Mouse (Mus musculus): ENCODE results near the gene Gse1. TPM values are rescaled to one million over a fixed set of nuclear protein-coding genes. Genes with fewer than 3 reads are reported as not detected.

Gene Gse1
- polyA plus RNA-seq, 1 experiment from 2014 or later, result 11.3 TPM

GRCm38 (mm10) chr8:120622161-120622560 is 393.9 kb downstream of the Gse1 start:
- Histone ChIP-seq H3K4me1 (ENCODE audit: control insufficient read depth, insufficient read depth, low read length) (peaks cover 15% of the 10 kb centered on the region), H3K9me3 (ENCODE audit: control insufficient read depth, low read length) (no peaks in the 10 kb centered on the region), H3K9ac (ENCODE audit: low read depth, low read length) (no peak overlapping the region), H3K4me3 (ENCODE audit: low read length) (no peak overlapping the region), H3K27me3 (ENCODE audit: control insufficient read depth, insufficient read depth, low read length) (no peaks in the 10 kb centered on the region), H3K36me3 (ENCODE audit: control insufficient read depth, insufficient read depth, low read length) (no peaks in the 10 kb centered on the region), H3K27ac (ENCODE audit: low read depth, low read length) (no peak overlapping the region), H3K4me2 (replicated peaks; ENCODE audit: low read depth, low read length) (no peak overlapping the region)
- WGBS, result 80% methylated on average over 14 of the region's 14 CpGs
- ATAC-seq (ENCODE audit: low FRiP score, low TSS enrichment), result no peak

DNA sequence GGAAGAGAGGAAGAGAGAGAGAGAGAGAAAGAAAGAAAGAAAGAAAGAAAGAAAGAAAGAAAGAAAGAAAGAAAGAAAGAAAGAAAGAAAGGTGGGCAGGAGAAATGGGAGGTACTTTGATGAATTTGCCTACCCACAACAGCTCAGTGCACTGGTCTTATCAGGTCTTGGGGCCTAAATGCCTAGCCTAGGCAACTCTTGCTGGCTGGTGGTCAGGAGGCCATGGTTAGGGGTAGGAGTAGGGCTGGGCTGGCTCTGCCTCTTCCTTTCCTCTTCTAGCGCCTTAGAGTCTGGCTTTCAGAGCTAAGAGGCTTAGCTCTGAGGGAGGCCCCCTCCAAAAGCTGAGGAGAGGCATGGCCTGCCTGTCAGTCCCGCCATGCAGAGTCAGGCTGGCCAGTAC is 395.4 kb downstream of the Gse1 start:
- H3K27me3 ChIP-seq (ENCODE audit: control insufficient read depth, insufficient read depth, low read length), result no peaks in the 10 kb centered on the region
- H3K4me2 ChIP-seq (replicated peaks; ENCODE audit: low read depth, low read length), result no peak overlapping the region
- H3K9ac ChIP-seq (ENCODE audit: low read depth, low read length), result no peak overlapping the region
- no peaks in the 10 kb centered on the region for H3K36me3 ChIP-seq (ENCODE audit: control insufficient read depth, insufficient read depth, low read length)
- H3K4me1 ChIP-seq (ENCODE audit: control insufficient read depth, insufficient read depth, low read length), result peaks cover 15% of the 10 kb centered on the region
- no peaks in the 10 kb centered on the region for H3K9me3 ChIP-seq (ENCODE audit: control insufficient read depth, low read length)
- H3K27ac ChIP-seq (ENCODE audit: low read depth, low read length), result no peak overlapping the region
- WGBS, result 40% methylated on average over 2 of the region's 2 CpGs
- ATAC-seq (ENCODE audit: low FRiP score, low TSS enrichment), result no peak; the same call in 1 of the 2 replicates
- H3K4me3 ChIP-seq (ENCODE audit: low read length), result no peak overlapping the region

DNA sequence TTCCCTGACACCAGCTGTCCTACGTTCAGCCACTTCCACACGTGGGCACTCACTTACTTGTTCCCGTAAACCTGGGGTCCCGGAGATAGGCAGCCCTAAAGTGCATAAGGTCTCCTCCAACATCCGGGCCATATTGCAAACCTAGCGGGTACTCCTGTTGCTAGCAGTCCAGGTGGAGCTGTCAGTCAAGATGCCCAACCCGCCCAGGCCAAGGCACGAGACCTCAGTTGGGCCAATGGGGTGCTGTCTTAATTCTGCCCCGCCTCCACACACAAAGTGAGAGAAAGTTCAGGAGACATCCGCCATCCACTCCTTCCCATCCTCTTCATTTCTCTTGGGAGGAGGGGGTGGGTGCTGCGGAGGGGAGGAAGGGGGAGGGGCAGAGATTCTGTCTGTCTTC is 398.2 kb downstream of the Gse1 start:
- Histone ChIP-seq H3K4me2 (replicated peaks; ENCODE audit: low read depth, low read length) (no peak overlapping the region), H3K4me3 (ENCODE audit: low read length) (no peak overlapping the region), H3K9me3 (ENCODE audit: control insufficient read depth, low read length) (no peaks in the 10 kb centered on the region), H3K36me3 (ENCODE audit: control insufficient read depth, insufficient read depth, low read length) (no peaks in the 10 kb centered on the region), H3K4me1 (ENCODE audit: control insufficient read depth, insufficient read depth, low read length) (peaks cover 12% of the 10 kb centered on the region), H3K27me3 (ENCODE audit: control insufficient read depth, insufficient read depth, low read length) (no peaks in the 10 kb centered on the region), H3K9ac (ENCODE audit: low read depth, low read length) (no peak overlapping the region), H3K27ac (ENCODE audit: low read depth, low read length) (no peak overlapping the region)
- ATAC-seq (ENCODE audit: low FRiP score, low TSS enrichment), result no peak
- WGBS, result 63% methylated on average over 11 of the region's 11 CpGs

DNA sequence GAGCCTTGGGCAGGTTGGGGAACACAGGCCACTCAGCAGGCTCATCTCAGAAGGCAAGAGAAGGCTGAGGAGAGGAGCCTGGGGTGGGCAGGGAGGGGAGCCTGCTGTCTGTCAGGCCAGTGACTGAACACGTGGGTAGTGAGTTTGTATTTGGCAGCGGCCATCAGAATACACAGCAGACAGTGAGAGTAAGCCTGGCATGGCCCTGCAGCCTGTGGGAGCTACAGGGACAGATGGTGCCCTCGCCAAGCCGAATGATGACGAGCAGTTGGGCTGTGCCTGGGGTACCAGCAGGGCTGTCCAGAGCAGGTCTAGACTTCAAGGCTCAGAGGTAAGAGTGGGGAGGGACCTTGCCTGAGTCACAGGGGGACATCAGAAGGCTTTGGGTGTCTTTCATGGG is 399.0 kb downstream of the Gse1 start:
- no peaks in the 10 kb centered on the region for H3K27me3 ChIP-seq (ENCODE audit: control insufficient read depth, insufficient read depth, low read length)
- no peaks in the 10 kb centered on the region for H3K9me3 ChIP-seq (ENCODE audit: control insufficient read depth, low read length)
- no peaks in the 10 kb centered on the region for H3K36me3 ChIP-seq (ENCODE audit: control insufficient read depth, insufficient read depth, low read length)
- no peak for ATAC-seq (ENCODE audit: low FRiP score, low TSS enrichment)
- WGBS, result 85% methylated on average over 5 of the region's 5 CpGs
- H3K4me3 ChIP-seq (ENCODE audit: low read length), result no peak overlapping the region
- H3K27ac ChIP-seq (ENCODE audit: low read depth, low read length), result no peak overlapping the region
- no peak overlapping the region for H3K4me2 ChIP-seq (replicated peaks; ENCODE audit: low read depth, low read length)
- no peak overlapping the region for H3K9ac ChIP-seq (ENCODE audit: low read depth, low read length)
- H3K4me1 ChIP-seq (ENCODE audit: control insufficient read depth, insufficient read depth, low read length), result peaks cover 12% of the 10 kb centered on the region

DNA sequence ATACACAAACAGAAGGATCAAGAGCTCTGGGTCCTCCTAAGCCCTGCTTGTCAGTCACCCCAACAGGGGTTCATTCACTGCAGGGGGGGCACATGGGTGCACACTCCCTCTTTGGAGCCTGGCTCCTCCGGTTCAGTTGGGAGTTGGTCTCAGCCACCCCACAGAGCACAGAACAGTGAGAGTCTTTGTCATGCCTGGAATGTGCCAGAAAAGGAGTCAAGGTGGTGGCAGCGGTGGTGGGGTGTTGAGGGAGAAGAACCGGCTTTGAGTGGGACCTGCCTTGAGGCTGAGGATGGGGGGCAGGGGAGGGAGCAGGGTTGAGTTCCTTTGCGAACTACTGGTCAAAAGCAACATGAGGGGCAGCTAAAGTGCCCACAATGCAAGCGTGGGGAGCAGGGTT is 401.8 kb downstream of the Gse1 start:
- Histone ChIP-seq H3K27me3 (ENCODE audit: control insufficient read depth, insufficient read depth, low read length) (no peaks in the 10 kb centered on the region; the same call in 1 of the 2 replicates), H3K36me3 (ENCODE audit: control insufficient read depth, insufficient read depth, low read length) (no peaks in the 10 kb centered on the region), H3K27ac (ENCODE audit: low read depth, low read length) (no peak overlapping the region), H3K4me1 (ENCODE audit: control insufficient read depth, insufficient read depth, low read length) (peaks cover 10% of the 10 kb centered on the region), H3K4me2 (replicated peaks; ENCODE audit: low read depth, low read length) (no peak overlapping the region), H3K4me3 (ENCODE audit: low read length) (no peak overlapping the region), H3K9me3 (ENCODE audit: control insufficient read depth, low read length) (no peaks in the 10 kb centered on the region), H3K9ac (ENCODE audit: low read depth, low read length) (no peak overlapping the region)
- ATAC-seq (ENCODE audit: low FRiP score, low TSS enrichment), result no peak
- 59% methylated on average over 5 of the region's 5 CpGs for WGBS

DNA sequence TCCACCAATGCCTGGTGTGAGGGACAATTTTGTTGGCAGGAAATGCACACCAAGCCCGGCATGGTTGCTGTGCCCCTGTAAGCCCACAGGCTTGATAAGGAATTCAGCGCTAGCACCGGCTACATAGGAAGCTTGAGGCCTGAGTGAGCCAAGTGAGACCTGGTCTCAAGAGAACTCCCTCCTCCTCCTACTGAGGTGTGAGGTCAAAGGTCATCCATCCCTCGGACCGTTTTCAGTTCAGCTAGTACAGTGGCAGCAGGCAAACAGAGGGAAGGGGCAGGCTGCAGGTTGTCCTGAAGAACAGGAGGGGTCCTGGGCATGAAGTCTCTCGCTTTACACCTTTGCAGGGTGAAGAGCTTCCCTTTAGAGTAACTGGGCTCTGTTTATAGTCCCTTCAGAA is 402.6 kb downstream of the Gse1 start:
- peaks cover 10% of the 10 kb centered on the region for H3K4me1 ChIP-seq (ENCODE audit: control insufficient read depth, insufficient read depth, low read length)
- no peak overlapping the region for H3K4me3 ChIP-seq (ENCODE audit: low read length)
- no peak overlapping the region for H3K4me2 ChIP-seq (replicated peaks; ENCODE audit: low read depth, low read length)
- H3K9me3 ChIP-seq (ENCODE audit: control insufficient read depth, low read length), result no peaks in the 10 kb centered on the region
- no peak for ATAC-seq (ENCODE audit: low FRiP score, low TSS enrichment)
- no peak overlapping the region for H3K9ac ChIP-seq (ENCODE audit: low read depth, low read length)
- H3K36me3 ChIP-seq (ENCODE audit: control insufficient read depth, insufficient read depth, low read length), result no peaks in the 10 kb centered on the region
- no peaks in the 10 kb centered on the region; the same call in 1 of the 2 replicates for H3K27me3 ChIP-seq (ENCODE audit: control insufficient read depth, insufficient read depth, low read length)
- no peak overlapping the region for H3K27ac ChIP-seq (ENCODE audit: low read depth, low read length)
- WGBS, result 36% methylated on average over 6 of the region's 6 CpGs

Small RNAs within 50 kb of the gene (microRNA-seq; reads per million reads assigned to microRNA genes)
- gene Gm22715 (not detected), gene Mir7687 (0.84 reads per million)

Other genes starting within 250 kb of the Gse1 start
- 4.9 and 5.2 TPM in 2 replicates for gene Crispld2, start 236.0 kb upstream of the Gse1 start, polyA plus RNA-seq (2014; fragmentation: Nextera tagmentation; extraction: Ambion mirVana)
- gene Zdhhc7, start 127.0 kb upstream of the Gse1 start, polyA plus RNA-seq (2014; fragmentation: Nextera tagmentation; extraction: Ambion mirVana), result 20.4 and 31.0 TPM in 2 replicates
- 2.4 and 3.9 TPM in 2 replicates for gene 6430548M08Rik, start 114.3 kb upstream of the Gse1 start, polyA plus RNA-seq (2014; fragmentation: Nextera tagmentation; extraction: Ambion mirVana)
- 0.24 TPM in 1 of 2 replicates, not detected in the other for gene Fam92b, start 51.0 kb upstream of the Gse1 start, polyA plus RNA-seq (2014; fragmentation: Nextera tagmentation; extraction: Ambion mirVana)

All from kidney, embryonic 14.5 days (tissue).